Mouse (Mus musculus) monocyte, adult 5-6 weeks (primary cell): ENCODE results near the gene Brms1. TPM values are rescaled to one million over a fixed set of nuclear protein-coding genes. Genes with fewer than 3 reads are reported as not detected.
A peak's percentile ranks its signal among the peaks of the same experiment; 100 is the strongest.

Source experiments
- ATAC-seq: fragments of 153-309, 156-312 bp; replicated peaks from 2 replicates; pipeline ENCODE4 v1.8.0; 2017; ENCODE audit warnings: mild to moderate bottlenecking; ENCODE audit not compliant: low TSS enrichment, insufficient number of reproducible peaks, severe bottlenecking, poor library complexity, low FRiP score
- total RNA-seq: library from RNA; stranded (forward); fragments of 200-1000, 200-491, 200-594 nt; gene quantifications from 3 replicates; pipeline ENCODE4 v1.2.3, GENCODE M21; 2017

Brms1 gene
- total RNA-seq, 1 experiment from 2014 or later, result 60.3 TPM

- ATAC-seq, result no peak
Observed at GRCm38 (mm10) chr19:5058801-5059771, 17.9 kb downstream of the Brms1 start.

- ATAC-seq, result no peak
Observed at GRCm38 (mm10) chr19:5060365-5061330, 19.5 kb downstream of the Brms1 start.

GRCm38 (mm10) chr19:5062041-5062440, 20.9 kb downstream of the Brms1 start:
- ATAC-seq, result no peak

GRCm38 (mm10) chr19:5062446-5062845, 21.3 kb downstream of the Brms1 start:
- ATAC-seq, result no peak

GRCm38 (mm10) chr19:5065104-5065503, 23.9 kb downstream of the Brms1 start:
- no peak for ATAC-seq

GRCm38 (mm10) chr19:5067040-5067799, 26.1 kb downstream of the Brms1 start:
- ATAC-seq, result no peak

GRCm38 (mm10) chr19:5067867-5068569, 26.9 kb downstream of the Brms1 start, which contains the start of gene Cd248:
TSS of gene Cd248 (plus strand) at chr19:5068078.
- ATAC-seq, result no peak

GRCm38 (mm10) chr19:5068570-5069234, 27.5 kb downstream of the Brms1 start:
- ATAC-seq, result no peak

GRCm38 (mm10) chr19:5069486-5069885, 28.3 kb downstream of the Brms1 start:
- no peak for ATAC-seq

- ATAC-seq, result no peak
Observed at GRCm38 (mm10) chr19:5069978-5070377, 28.8 kb downstream of the Brms1 start.

GRCm38 (mm10) chr19:5071077-5071476, 29.9 kb downstream of the Brms1 start:
- ATAC-seq, result no peak

GRCm38 (mm10) chr19:5071545-5072369, 30.6 kb downstream of the Brms1 start:
- ATAC-seq, result peak; percentile 51

GRCm38 (mm10) chr19:5072389-5073019, 31.4 kb downstream of the Brms1 start:
- ATAC-seq, result no peak

GRCm38 (mm10) chr19:5073028-5073427, 31.9 kb downstream of the Brms1 start:
- ATAC-seq, result no peak

GRCm38 (mm10) chr19:5073518-5073917, 32.4 kb downstream of the Brms1 start:
- ATAC-seq, result no peak

- no peak for ATAC-seq
Observed at GRCm38 (mm10) chr19:5079279-5079678, 38.1 kb downstream of the Brms1 start.
